In the genomic region with DNA sequence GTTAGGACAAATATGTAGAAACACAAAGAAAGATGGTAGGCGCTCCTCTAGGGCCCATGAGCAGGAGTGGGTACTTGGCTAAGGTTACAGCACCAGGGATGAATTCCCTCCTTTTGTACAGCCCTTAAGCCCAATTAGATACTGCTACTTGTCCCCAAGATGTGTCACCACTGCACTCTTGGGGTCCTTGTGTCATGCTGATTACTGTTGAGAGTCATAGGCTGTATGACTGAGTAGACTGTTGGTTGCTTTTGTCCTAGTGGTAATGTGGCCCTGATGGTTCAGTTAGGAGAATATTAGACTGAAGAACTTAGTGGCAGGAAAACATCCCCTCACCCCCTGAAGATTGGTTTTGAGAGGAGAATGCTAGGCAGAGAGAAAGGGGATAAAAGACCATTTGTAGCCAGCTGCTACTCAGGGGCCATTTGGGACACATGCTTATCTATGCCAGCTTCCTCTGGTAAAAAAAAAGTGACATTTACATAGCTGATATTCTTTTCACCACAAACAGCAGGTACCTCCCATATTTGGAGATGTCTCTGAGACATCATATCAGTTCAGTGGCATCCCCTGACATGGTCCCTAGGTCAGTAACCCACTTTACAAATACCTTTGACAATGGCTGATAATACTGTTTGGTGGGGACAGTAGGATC, we compare ENCODE assay signal across 27 mouse cellular contexts. TPM values are rescaled to one million over a fixed set of nuclear protein-coding genes. Genes with fewer than 3 reads are reported as not detected.
DNase-seq lines count a peak whose midpoint lies in the region; ATAC-seq and TF ChIP-seq lines count a peak whose summit lies in the region.
"Had no signal": no experiment of that assay in that cellular context is flagged by ENCODE, and none has a peak within 500 bp of the region (broad histone marks: within the 10 kb centered on the region; RNA-seq: fewer than 3 reads in every experiment).

No protein-coding gene starts in this region.

- dilution Hi-C loops in CH12.LX (cut with MboI; ENCODE audit: extremely low pct_ligation_motif_present, extremely low pct_unique_long_range_greater_than_20kb, low sequenced_read_pairs), result no loop called here

- H3K79me2 ChIP-seq in CH12.LX (replicated peaks; ENCODE audit: control insufficient read depth, extremely low read depth, insufficient read depth, poor library complexity, severe bottlenecking), result no peaks in the 10 kb centered on the region

- TF ChIP-seq CTCF in CH12.LX (conservative IDR thresholded peaks at IDR 0.05 in 1 of 2, IDR thresholded peaks at IDR 0.05 in 1 of 2; ENCODE audit: low read depth in 2 of 2, low read length in 2 of 2), result no peak
- TF ChIP-seq CTCF in thymus, adult 2 months (IDR thresholded peaks at IDR 0.05; ENCODE audit: borderline replicate concordance, control insufficient read depth, extremely low read depth, insufficient read depth, low read length, poor library complexity), result no peak

- no peaks in the 10 kb centered on the region for H3K27me3 ChIP-seq in CH12.LX (replicated peaks)
- H3K27me3 ChIP-seq in liver, embryonic 16.5 days (ENCODE audit: control insufficient read depth, insufficient read depth, low read depth, low read length), result no peaks in the 10 kb centered on the region
- no peaks in the 10 kb centered on the region for H3K27me3 ChIP-seq in thymus, adult 2 months (ENCODE audit: control insufficient read depth, insufficient read depth, low read length)
- H3K27me3 ChIP-seq: embryonic facial prominence, embryonic 13.5 days; limb, embryonic 15.5 days; lung, embryonic 15.5 days; megakaryocyte, embryonic 14.5 days; midbrain, embryonic 13.5 days; neural tube, embryonic 13.5 days had no signal

- H3K4me3 ChIP-seq in CH12.LX (replicated peaks in 1 of 3; ENCODE audit: low read depth in 2 of 3, low read length in 2 of 3, poor library complexity in 1 of 3), result no peak overlapping the region
- H3K4me3 ChIP-seq in liver, embryonic 16.5 days (ENCODE audit: low read depth, low read length), result no peak overlapping the region
- no peak overlapping the region for H3K4me3 ChIP-seq in thymus, adult 2 months (ENCODE audit: control insufficient read depth, insufficient read depth, low read length)
- H3K4me3 ChIP-seq: embryonic facial prominence, embryonic 13.5 days; forebrain, embryonic 10.5 days; gastrocnemius, adult 2 months; layer of hippocampus, adult 2 months; limb, embryonic 10.5 days; limb, embryonic 15.5 days; lung, embryonic 15.5 days; megakaryocyte, embryonic 14.5 days; midbrain, embryonic 13.5 days; neural tube, embryonic 13.5 days had no signal

- no peaks in the 10 kb centered on the region for H3K36me3 ChIP-seq in CH12.LX (replicated peaks in 1 of 2; ENCODE audit: control insufficient read depth in 1 of 2, insufficient read depth in 1 of 2, low read length in 1 of 2)
- H3K36me3 ChIP-seq in liver, embryonic 16.5 days (ENCODE audit: control insufficient read depth, insufficient read depth), result no peaks in the 10 kb centered on the region
- H3K36me3 ChIP-seq in thymus, adult 2 months (ENCODE audit: control insufficient read depth, insufficient read depth, low read length), result no peaks in the 10 kb centered on the region
- H3K36me3 ChIP-seq: embryonic facial prominence, embryonic 13.5 days; forebrain, embryonic 10.5 days; G1E; limb, embryonic 10.5 days; limb, embryonic 15.5 days; lung, embryonic 15.5 days; midbrain, embryonic 13.5 days; neural tube, embryonic 13.5 days had no signal

- peak; percentile 10 for ATAC-seq in common myeloid progenitor, adult 5-6 weeks (replicated peaks; ENCODE audit: low read depth, poor library complexity, severe bottlenecking)
- peak; percentile 66 for ATAC-seq in liver, embryonic 16.5 days (ENCODE audit: low read depth)
- ATAC-seq: forebrain, embryonic 16.5 days; hindbrain, embryonic 16.5 days; midbrain, embryonic 13.5 days had no signal

- H3K4me1 ChIP-seq in CH12.LX (ENCODE audit: control insufficient read depth in 1 of 2, insufficient read depth in 2 of 2), result peaks cover 27 to 81% of the 10 kb centered on the region in 2 experiments
- H3K4me1 ChIP-seq in liver, embryonic 16.5 days (ENCODE audit: control insufficient read depth, low read depth, low read length), result peaks cover 6% of the 10 kb centered on the region
- H3K4me1 ChIP-seq in thymus, adult 2 months (replicated peaks; ENCODE audit: control insufficient read depth, insufficient read depth, low read length), result peaks cover 23% of the 10 kb centered on the region
- H3K4me1 ChIP-seq: embryonic facial prominence, embryonic 13.5 days; forebrain, embryonic 10.5 days; limb, embryonic 10.5 days; limb, embryonic 15.5 days; lung, embryonic 15.5 days; midbrain, embryonic 13.5 days; neural tube, embryonic 13.5 days had no signal

- DNase-seq in 416B (ENCODE audit: low read depth) (peak; percentile 44), CH12.LX (ENCODE audit: extremely low read depth) (no peak), adipocyte (ENCODE audit: low spot score) (no peak)
- no peak for DNase-seq in layer of hippocampus, adult 9-11 months
- DNase-seq in thymus, adult 2 months, result no peak
- DNase-seq: adrenal gland, postnatal 36 days; B cell, adult 2 months; cerebellum, adult 9-10 months; gastrocnemius, adult 2 months; kidney, adult 18-20 months; kidney, postnatal 36 days; right cerebral cortex, postnatal 4 days; thymus, postnatal 25 days had no signal

- H3K9me3 ChIP-seq in CH12.LX (replicated peaks; ENCODE audit: low read length), result peaks cover 7% of the 10 kb centered on the region
- no peaks in the 10 kb centered on the region for H3K9me3 ChIP-seq in liver, embryonic 16.5 days (replicated peaks; ENCODE audit: control insufficient read depth, low read length)
- H3K9me3 ChIP-seq: embryonic facial prominence, embryonic 13.5 days; forebrain, embryonic 10.5 days; G1E; limb, embryonic 10.5 days; limb, embryonic 15.5 days; lung, embryonic 15.5 days; midbrain, embryonic 13.5 days; neural tube, embryonic 13.5 days had no signal

- no peak for TF ChIP-seq EP300 in CH12.LX (IDR thresholded peaks at IDR 0.05; ENCODE audit: low read length)

- 88% methylated on average over 1 of the region's 1 CpGs for WGBS in liver, embryonic 16.5 days (ENCODE audit: insufficient replicate concordance)
- WGBS in thymus, adult 2 months, result 98% methylated on average over 1 of the region's 1 CpGs

- TF ChIP-seq POLR2A in CH12.LX (IDR thresholded peaks at IDR 0.05; ENCODE audit: low read depth, low read length), result no peak
- no peak for TF ChIP-seq POLR2A in thymus, adult 2 months (IDR thresholded peaks at IDR 0.05; ENCODE audit: control insufficient read depth, extremely low read depth, insufficient read depth, low read length, poor library complexity)

- no peak overlapping the region for H3K9ac ChIP-seq in CH12.LX (ENCODE audit: insufficient read depth, low read depth)
- H3K9ac ChIP-seq in liver, embryonic 16.5 days (ENCODE audit: low read depth, low read length), result no peak overlapping the region
- H3K9ac ChIP-seq: embryonic facial prominence, embryonic 13.5 days; limb, embryonic 15.5 days; lung, embryonic 15.5 days; midbrain, embryonic 13.5 days; neural tube, embryonic 13.5 days had no signal

- in situ Hi-C loops in CH12.LX (cut with MboI; ENCODE audit: low pct_ligation_motif_present, low pct_unique_long_range_greater_than_20kb, low sequenced_read_pairs), result no loop called here

- TF ChIP-seq RAD21 in CH12.LX (IDR thresholded peaks at IDR 0.05; ENCODE audit: low read depth, low read length), result no peak

- H3K4me2 ChIP-seq in CH12.LX (ENCODE audit: insufficient read depth, low read depth, poor library complexity, severe bottlenecking), result no peak overlapping the region
- no peak overlapping the region for H3K4me2 ChIP-seq in liver, embryonic 16.5 days (ENCODE audit: low read depth, low read length)
- H3K4me2 ChIP-seq: embryonic facial prominence, embryonic 13.5 days; limb, embryonic 15.5 days; lung, embryonic 15.5 days; midbrain, embryonic 13.5 days; neural tube, embryonic 13.5 days had no signal

- H3K27ac ChIP-seq in CH12.LX (ENCODE audit: insufficient read depth, low read depth), result no peak overlapping the region
- peak overlapping the region; percentile 25; the same call in 1 of the 2 replicates for H3K27ac ChIP-seq in liver, embryonic 16.5 days (ENCODE audit: low read length)
- H3K27ac ChIP-seq in thymus, adult 2 months (ENCODE audit: control insufficient read depth, insufficient read depth, low read length), result no peak overlapping the region; the same call in 1 of the 2 replicates
- H3K27ac ChIP-seq: embryonic facial prominence, embryonic 13.5 days; forebrain, embryonic 10.5 days; gastrocnemius, adult 2 months; layer of hippocampus, adult 2 months; limb, embryonic 10.5 days; limb, embryonic 15.5 days; lung, embryonic 15.5 days; midbrain, embryonic 13.5 days; neural tube, embryonic 13.5 days had no signal

TF ChIP-seq in CH12.LX, 34 proteins besides CTCF, POLR2A, EP300 and RAD21:
- no peak for TF ChIP-seq IRF4 (IDR thresholded peaks at IDR 0.05; ENCODE audit: low read depth, low read length)
- TF ChIP-seq SIN3A (IDR thresholded peaks at IDR 0.05; ENCODE audit: low read length), result no peak
- no peak for TF ChIP-seq USF2 (conservative IDR thresholded peaks at IDR 0.05; ENCODE audit: low read depth, low read length)
- peak; percentile 64 for TF ChIP-seq ZNF384 (IDR thresholded peaks at IDR 0.05; ENCODE audit: low read depth, low read length)

RNA-seq across cellular contexts. Expression of a gene that starts 55.7 kb away (rescaled TPM):
- total RNA-seq in CH12.LX (2012; rRNA removed) (0.34 TPM in 2 replicates), CH12.LX (2014; rRNA removed) (0.62 and 0.66 TPM in 2 replicates)
- 0.25 and 0.50 TPM in 2 replicates for polyA plus RNA-seq in CH12.LX (2012; ENCODE audit: insufficient read length, low read depth)
- 1.1 and 3.2 TPM in 2 replicates for total RNA-seq in common myeloid progenitor, adult 5-6 weeks (2017)
- polyA plus RNA-seq in liver, embryonic 16.5 days (2015; fragmentation: Nextera tagmentation; extraction: Ambion mirVana), result 0.20 TPM in 2 replicates
- 0.53 and 0.54 TPM in 2 replicates for polyA plus RNA-seq in thymus, adult 2 months (2012; rRNA removed)

RNA-seq across cellular contexts. Expression of a gene that starts 56.0 kb away (rescaled TPM):
- total RNA-seq in CH12.LX (2012; rRNA removed), result 0.42 and 1.5 TPM in 2 replicates
- 0.22 and 0.51 TPM in 2 replicates for total RNA-seq in CH12.LX (2014; rRNA removed)
- 0.35 and 0.44 TPM in 2 replicates for polyA plus RNA-seq in CH12.LX (2012; ENCODE audit: insufficient read length, low read depth)
- 1.1 and 3.2 TPM in 2 replicates for total RNA-seq in common myeloid progenitor, adult 5-6 weeks (2017)
- 0.26 and 0.66 TPM in 2 replicates for polyA plus RNA-seq in liver, embryonic 16.5 days (2015; fragmentation: Nextera tagmentation; extraction: Ambion mirVana)
- 4.0 and 6.0 TPM in 2 replicates for polyA plus RNA-seq in thymus, adult 2 months (2012; rRNA removed)
- polyA plus RNA-seq: forebrain, embryonic 16.5 days had no signal
